Mouse (Mus musculus) G1E-ER4 (cell line): ENCODE data around the gene Susd4. TPM values are rescaled to one million over a fixed set of nuclear protein-coding genes. Genes with fewer than 3 reads are reported as not detected.

ENCODE experiments used
- GATA1 ChIP-seq: IDR thresholded peaks from one replicate; pipeline ENCODE4 v1.8.0; 2012; ENCODE audit warnings: low read length, inconsistent platforms
- polyA plus RNA-seq: library from polyadenylated mRNA; stranded (reverse); fragments of >175 nt; gene quantifications from 2 replicates; pipeline ENCODE4 v1.2.3, GENCODE M21; 2012

The Susd4 gene
- polyA plus RNA-seq, 1 experiment = not detected

- TF ChIP-seq GATA1 = no peak
These were observed 13.2 kb downstream of the Susd4 start for GRCm38 (mm10) chr1:182776749-182777410.

GRCm38 (mm10) chr1:182778225-182778624 is 14.6 kb downstream of the Susd4 start:
- TF ChIP-seq GATA1 = no peak

DNA sequence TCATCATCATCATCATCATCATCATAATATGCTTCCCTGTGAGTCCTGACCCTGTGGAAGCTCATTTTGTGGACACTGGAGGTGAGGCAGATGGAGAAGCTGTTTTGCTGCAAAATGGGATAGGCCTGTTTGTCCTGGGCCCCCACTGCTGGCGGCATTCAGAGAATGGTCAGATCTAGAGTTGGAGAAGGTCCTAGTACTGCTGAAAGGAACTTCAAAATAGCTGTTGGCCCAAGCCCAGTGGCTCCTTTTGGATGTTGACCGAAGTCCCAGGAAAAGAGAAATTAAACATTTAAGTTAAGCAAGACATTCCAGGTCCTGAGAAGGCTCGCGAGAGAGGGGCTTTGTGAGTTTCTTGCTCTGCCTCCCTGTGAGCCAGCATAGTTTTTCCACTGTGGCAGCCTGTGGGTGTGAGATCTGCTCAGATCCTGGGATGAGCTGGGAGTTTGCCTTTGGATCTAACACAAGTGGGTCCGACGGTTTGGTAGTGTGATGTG is 15.4 kb downstream of the Susd4 start:
- no peak for TF ChIP-seq GATA1

DNA sequence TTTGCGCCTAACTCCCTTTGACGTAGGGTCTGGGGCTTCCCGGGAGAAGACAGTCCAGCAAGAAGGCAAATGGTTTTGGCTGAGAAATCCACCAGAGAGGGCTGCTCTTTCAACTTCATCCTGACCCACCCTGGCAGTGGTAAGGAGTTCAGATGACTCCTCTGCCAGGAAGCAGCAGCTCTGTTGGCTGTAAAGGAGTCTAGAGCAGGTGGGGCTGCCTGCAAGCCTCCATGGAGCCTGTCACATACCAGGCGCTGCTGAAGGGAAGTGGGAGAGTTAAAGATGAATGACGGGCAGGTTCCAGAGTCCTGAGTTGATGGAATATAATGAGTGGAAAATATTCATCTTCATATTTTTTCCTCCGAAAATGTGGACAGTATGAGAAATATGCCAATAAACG is 20.1 kb downstream of the Susd4 start:
- TF ChIP-seq GATA1 = no peak

GRCm38 (mm10) chr1:182784784-182785183 is 21.1 kb downstream of the Susd4 start:
- no peak for TF ChIP-seq GATA1

DNA sequence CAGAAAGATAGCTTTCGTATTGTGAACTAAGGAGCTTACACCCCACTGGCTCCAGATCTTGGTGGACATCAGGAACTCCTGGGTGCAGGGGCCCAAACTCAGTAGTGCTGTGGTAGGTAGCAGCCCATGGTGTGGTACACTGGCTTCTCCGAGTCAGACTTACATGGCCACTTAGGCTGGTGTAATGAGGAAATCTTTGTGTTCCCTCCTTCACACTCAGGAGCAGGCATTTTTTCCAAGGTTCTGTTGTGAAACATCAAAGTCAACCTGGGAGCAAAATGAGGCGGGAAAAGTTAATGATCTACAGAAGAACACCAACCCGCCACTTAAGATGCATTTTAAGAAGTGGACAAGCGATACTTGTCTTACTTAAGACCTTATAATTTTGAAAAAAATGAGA is 21.8 kb downstream of the Susd4 start:
- no peak for TF ChIP-seq GATA1

GRCm38 (mm10) chr1:182787030-182787429 is 23.4 kb downstream of the Susd4 start:
- no peak for TF ChIP-seq GATA1

GRCm38 (mm10) chr1:182788896-182789295 is 25.2 kb downstream of the Susd4 start:
- TF ChIP-seq GATA1 = no peak

DNA sequence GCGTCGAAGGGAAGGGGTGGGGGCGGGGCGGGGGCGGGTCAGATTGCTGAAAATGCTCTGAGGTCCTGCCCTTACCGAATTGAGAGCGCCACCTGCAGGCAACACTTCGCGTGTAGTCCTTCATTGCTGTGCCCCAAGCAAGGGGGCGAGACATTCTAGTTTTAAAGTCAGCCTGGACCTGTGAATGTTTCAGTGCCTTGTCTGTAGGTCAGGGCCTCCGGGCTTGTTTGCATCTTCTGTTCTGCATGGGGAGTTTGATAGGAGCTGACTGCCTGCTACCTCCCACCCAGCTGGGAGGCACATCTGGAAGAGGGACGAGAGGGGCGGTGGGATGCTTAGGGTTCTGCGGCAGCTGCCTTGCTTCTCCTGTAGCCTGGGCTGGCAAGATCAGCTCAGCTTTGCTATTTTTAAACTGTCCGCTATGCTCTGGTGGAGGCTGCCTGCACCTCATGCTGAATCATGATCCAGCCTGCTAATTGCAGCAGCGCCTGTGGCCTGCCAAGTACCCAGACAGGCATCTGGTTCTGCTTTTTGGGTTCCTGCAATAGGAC is 28.9 kb downstream of the Susd4 start:
- TF ChIP-seq GATA1 = no peak

DNA sequence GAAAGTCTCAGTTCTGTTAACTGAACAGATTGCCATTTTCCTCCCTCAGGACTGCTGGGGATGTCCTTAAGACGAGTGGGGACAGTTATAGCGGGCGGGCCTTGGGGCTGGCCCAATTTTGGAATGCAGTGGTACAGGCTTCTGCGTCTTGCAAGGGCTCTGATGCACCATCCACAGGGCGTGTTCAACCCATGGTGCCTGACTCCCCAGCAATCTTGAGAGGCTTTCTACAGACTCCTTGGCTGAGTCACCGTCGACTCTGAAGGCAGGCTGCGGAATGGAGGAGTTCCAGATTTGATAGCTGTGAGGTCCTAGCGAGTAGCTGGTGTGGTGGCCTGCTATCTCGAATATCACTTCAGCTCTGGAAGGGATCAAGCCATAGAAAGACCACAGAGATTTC is 30.6 kb downstream of the Susd4 start:
- TF ChIP-seq GATA1 = no peak

DNA sequence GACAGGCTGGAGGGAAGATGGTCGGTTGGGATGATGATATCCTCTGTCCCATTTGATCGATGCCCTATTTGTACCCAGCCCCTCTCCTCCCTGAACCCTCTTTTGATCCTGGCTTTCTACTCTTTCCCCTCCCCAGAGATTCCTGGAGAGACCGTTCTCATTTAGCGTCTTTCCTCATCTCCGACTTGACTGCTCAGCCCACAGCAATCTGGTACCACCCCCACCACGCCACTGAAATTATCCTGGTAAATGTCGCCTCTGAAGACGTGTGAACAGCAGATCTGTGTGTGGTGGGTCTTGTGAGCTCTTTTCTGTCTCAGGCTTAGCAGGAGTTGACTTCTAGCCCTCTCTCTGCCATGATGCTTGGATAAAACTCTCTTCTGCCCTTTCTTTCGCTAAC is 31.0 kb downstream of the Susd4 start:
- TF ChIP-seq GATA1 = no peak

DNA sequence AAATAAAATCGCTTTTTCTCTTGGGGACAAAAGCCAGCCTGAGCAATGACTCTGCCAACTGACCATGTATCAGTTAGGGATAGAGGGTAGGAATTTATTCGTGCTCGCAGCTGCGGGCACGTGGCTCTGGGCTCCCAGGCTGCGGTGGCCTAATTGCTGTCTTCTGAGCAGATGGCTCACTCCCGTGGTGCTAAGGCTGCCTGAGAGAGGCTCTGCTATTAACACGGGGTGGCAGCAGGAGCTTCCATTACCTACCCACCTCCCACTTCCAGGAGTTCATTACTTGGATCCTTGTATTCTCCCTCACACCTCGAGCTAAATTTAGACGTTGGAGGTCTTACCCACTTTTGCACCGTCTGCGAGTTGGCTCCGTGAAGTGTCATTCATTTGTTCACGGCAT is 33.4 kb downstream of the Susd4 start:
- TF ChIP-seq GATA1 = no peak

DNA sequence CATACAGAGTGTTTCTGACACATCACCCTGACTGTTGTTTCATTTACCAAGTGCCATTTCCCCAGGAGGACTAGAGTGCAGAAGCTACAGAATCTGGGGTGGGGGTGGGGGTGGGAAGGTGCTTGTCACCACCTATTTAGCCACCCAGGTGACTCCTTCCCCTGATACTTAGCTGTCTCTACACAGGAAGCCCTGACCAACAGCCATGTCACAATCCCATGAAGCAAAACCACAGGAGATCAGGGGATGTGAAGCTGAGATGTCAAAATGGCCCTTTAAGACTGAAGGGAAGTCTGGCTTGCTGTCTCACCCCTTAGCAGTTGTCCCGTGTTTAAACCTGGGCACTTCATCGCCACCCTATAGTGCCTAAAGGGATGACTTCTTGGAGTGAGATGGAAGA is 37.9 kb downstream of the Susd4 start:
- TF ChIP-seq GATA1 = no peak

- no peak for TF ChIP-seq GATA1
These were observed 39.2 kb downstream of the Susd4 start for GRCm38 (mm10) chr1:182802891-182803290.

GRCm38 (mm10) chr1:182813991-182814390 is 50.3 kb downstream of the Susd4 start:
- no peak for TF ChIP-seq GATA1

DNA sequence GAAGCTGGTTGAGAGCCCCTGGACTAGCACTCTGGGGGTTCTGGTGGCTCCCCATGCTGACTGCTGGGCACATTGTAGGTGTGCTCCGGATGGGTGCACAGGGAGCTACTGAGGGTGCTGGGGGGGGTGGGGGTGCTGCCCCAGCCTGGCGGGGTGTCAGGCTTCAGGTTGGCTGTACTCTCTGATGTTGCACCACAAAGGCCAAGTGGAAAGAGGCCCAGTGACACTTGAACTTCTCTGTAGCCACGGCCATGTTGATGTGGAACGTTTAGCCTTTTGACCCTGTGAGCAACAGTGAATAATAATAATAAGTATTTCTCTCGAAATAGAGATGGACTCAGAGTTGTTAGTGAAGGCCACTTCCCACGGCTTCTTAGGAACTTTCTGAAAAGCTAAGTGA is 50.9 kb downstream of the Susd4 start:
- no peak for TF ChIP-seq GATA1

DNA sequence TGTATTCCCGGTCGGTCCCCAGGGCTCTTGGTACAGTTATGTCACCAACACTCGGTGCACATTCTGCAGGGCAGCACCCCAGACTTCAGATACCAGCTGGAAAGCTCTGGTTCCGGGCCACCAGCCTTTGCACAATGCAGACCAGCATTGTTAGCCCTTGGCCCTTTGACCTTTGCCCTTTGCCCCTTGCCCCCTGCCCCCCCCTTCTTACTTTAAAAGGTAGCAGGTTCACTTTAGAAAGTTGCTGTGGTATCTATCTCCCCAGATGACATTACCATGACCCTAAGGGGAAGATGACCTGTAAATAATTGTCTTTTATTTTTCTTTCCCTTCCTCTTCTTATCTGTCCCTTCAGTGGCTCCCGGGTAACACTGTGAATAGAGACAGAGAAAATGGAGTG is 53.4 kb downstream of the Susd4 start:
- no peak for TF ChIP-seq GATA1

DNA sequence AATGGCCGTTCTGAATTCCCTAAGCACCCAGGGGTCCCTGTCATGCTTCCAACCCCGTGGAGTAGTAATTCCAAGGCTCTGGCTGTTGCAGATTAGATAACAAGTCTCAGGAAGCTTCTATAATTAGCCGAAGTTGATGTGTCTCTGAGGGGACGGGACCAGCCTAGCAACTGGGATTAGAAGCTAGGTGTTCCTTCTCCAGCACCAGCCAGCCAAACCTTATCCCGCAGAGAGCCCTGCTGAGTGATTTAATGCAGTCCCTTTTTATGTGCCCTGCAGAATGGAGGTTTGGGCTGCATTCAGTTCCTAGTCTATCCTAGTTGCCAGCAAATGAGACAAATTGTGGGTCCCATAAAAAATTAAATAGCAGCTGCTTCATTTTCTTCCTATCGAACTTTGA is 54.0 kb downstream of the Susd4 start:
- TF ChIP-seq GATA1 = no peak

DNA sequence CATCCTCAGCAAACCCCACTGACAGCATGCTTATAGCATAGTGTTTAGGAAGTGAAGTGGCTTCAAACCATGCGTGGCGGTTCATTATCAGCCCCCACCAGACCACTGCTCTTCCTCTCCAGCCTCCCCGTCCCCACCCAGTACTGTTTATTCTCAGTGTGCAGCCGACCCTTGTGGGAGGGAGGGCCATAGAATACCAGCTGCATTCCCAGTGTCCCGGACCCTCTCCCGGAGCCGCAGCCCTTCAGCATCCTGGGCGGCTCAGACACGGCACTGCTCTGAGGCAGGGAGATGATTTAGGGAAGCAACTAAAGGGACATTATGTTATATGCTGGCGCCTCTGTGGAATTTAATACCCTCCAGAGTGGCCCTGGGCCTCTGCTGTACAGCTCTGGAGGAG is 55.3 kb downstream of the Susd4 start:
- no peak for TF ChIP-seq GATA1
